Mouse (Mus musculus) urinary bladder, postnatal 10 days (tissue): ENCODE results near the gene Gm28042.

ENCODE experiments used
- DNase-seq: peaks from one replicate; pipeline ENCODE4 v3.0.0; 2022; ENCODE audit warnings: low spot score

Gm28042 gene

DNA sequence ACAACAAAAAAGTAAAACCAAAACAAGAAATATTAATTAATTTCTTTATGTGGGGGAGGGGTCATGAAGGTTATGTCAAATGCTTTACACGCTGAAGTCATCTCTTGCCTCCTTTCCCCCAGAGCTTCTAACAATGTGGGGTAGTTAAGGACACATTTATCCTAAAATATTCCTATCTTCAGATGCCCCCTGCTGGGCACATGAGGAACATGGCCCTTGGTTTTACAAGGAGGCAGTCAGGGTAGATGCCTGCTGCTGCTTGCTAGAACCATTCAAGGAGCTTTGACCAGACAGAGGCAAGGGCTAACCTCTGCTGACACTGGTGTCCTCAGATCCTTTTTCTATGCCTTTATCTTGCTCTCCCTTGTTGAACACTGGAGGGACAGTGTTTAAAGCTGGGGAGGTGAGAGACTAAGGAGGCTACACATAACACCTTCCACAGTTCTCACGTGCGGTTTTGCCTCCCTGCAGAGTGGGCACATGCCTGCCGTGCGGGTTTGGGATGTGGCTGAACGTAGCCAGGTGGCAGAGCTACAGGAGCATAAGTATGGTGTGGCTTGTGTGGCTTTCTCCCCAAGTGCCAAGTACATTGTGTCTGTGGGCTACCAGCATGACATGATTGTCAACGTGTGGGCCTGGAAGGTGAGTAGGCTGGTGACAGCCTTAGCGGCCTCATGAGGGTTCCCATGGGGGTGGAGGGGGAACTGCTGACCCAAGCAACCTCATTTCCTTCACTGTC lies 15.7 kb upstream of the Gm28042 start:
- no peak for DNase-seq

DNA sequence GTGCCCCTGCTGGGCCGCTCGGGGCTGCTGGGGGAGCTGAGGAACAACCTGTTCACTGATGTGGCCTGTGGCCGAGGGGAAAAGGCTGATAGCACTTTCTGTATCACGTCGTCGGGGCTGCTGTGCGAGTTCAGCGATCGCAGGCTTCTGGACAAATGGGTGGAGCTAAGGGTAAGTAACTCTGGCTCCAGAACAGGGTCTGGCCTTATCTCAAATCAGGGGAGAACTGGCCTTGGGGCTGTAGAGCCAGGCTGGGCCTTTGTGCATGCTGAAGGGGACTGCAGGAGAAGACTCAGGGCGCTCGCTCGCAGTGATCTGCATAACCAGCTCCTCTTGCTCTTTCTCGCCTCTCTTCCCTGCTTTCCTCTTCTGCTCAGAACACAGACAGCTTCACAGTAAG lies 14.4 kb upstream of the Gm28042 start:
- no peak for DNase-seq

GRCm38 (mm10) chr2:120013831-120014486 lies 13.3 kb upstream of the Gm28042 start:
- DNase-seq = no peak

DNA sequence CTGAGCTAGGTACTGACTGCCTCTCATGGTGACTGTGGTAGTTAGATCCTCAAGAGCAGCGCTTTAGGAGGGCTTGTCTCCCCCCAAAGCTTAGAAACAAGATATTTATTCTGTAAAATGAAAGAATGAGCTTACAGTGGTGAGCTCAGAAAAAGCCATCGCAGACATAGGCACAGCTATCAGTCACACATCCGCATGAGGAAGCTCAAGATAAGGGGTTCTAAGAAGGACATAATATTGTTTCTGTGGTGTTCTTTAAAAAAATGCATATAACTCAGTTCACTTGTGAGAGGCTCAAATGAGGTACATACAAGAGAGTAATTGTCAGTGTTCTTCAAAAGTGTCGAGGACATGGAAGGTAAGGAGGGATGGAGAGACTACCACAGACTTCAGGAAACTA lies 11.4 kb upstream of the Gm28042 start:
- no peak for DNase-seq

- no peak for DNase-seq
These were observed 9.7 kb upstream of the Gm28042 start for GRCm38 (mm10) chr2:120017599-120017998.

DNA sequence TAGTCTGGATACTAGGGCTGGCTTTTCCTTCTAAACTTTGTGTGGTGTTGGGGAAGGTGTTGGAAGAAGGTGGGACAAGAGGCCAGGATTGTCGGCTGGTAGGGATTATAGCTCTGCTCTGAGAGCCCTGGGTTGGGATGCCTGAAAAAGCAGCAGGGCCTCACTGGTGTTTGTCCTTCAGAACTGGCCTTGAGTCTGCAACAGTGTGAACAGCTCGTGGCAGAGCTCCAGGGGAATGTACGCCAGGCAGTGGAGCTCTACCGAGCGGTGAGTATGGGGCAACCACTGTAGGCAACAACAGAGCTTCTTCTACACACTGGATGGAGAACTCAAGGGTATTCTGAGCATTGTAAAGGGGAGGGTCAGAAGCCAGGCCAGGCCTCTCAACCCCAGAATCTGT lies 3.0 kb upstream of the Gm28042 start:
- no peak for DNase-seq

DNA sequence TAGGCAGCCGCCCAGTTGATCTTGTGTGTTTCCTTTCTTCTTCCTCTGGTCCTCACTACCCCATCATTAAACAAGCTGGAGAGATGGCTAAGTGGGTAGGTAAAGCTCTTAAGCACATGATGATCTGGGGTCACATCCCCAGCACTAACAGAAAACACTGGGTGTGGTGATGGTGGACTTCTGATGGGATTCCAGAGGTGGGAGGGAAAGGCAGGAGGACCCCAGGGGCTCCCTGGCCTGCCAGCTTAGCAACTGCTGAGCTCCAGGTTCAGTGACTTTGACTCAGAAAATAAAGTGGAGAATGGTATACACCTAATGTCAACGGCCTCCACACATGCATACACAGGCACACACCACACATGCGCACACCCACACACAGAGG lies 648 bp downstream of the Gm28042 start:
- DNase-seq = no peak

DNA sequence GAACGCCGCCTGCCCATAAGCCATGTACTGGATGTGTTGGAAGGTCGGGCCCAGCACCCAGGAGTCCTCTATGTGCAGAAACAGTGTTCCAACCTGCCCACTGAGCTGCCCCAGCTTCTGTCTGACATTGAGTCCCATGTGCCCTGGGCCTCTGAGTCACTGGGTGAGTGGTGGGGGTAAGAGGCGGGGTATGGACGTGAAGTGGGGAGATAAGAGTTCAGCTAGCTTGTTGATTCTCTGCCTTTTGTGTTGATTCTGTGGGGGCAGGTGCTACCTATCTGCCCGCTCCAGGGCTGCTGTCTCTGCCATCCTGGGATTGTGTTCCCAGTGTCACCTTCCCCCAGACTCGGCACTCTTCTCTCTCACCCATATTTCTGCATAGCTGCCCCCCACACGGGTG lies 3.1 kb downstream of the Gm28042 start:
- no peak for DNase-seq

- DNase-seq = no peak
These were observed 5.6 kb downstream of the Gm28042 start, which contains the start of gene Pla2g4b for GRCm38 (mm10) chr2:120032726-120033467. TSS of gene Pla2g4b (plus strand) at chr2:120033417.

- DNase-seq = no peak
These were observed 6.4 kb downstream of the Gm28042 start for GRCm38 (mm10) chr2:120033726-120034125.

- no peak for DNase-seq
These were observed 10.5 kb downstream of the Gm28042 start for GRCm38 (mm10) chr2:120037744-120038143.

- DNase-seq = no peak
These were observed 13.7 kb downstream of the Gm28042 start for GRCm38 (mm10) chr2:120040991-120041390.

- no peak for DNase-seq
These were observed 16.9 kb downstream of the Gm28042 start for GRCm38 (mm10) chr2:120044101-120044603.

- DNase-seq = no peak
These were observed 17.4 kb downstream of the Gm28042 start for GRCm38 (mm10) chr2:120044676-120045075.

- DNase-seq = no peak
These were observed 19.4 kb downstream of the Gm28042 start for GRCm38 (mm10) chr2:120046486-120047310.

- no peak for DNase-seq
These were observed 20.9 kb downstream of the Gm28042 start for GRCm38 (mm10) chr2:120048173-120048572.

- DNase-seq = no peak
These were observed 22.5 kb downstream of the Gm28042 start for GRCm38 (mm10) chr2:120049632-120050274.

DNA sequence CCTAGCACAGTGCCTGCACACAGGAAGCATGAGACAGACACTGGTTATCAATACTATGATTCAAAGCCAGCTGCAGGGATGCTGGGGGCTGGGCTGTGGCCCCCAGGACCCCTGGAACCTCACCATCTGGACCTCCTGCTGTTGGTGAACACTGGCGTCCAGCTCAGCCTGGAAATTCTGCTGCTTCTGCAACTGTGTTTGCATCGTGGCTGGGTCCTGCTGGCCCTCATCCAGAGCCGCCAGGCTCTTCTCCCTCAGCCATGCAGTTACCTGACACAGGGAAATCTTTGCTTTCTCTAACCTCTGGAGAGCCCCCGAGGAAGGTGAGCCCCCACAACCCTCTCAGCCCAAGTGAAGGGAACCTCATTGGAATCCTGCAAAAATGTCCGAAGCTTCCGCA lies 24.1 kb downstream of the Gm28042 start:
- DNase-seq = no peak

DNA sequence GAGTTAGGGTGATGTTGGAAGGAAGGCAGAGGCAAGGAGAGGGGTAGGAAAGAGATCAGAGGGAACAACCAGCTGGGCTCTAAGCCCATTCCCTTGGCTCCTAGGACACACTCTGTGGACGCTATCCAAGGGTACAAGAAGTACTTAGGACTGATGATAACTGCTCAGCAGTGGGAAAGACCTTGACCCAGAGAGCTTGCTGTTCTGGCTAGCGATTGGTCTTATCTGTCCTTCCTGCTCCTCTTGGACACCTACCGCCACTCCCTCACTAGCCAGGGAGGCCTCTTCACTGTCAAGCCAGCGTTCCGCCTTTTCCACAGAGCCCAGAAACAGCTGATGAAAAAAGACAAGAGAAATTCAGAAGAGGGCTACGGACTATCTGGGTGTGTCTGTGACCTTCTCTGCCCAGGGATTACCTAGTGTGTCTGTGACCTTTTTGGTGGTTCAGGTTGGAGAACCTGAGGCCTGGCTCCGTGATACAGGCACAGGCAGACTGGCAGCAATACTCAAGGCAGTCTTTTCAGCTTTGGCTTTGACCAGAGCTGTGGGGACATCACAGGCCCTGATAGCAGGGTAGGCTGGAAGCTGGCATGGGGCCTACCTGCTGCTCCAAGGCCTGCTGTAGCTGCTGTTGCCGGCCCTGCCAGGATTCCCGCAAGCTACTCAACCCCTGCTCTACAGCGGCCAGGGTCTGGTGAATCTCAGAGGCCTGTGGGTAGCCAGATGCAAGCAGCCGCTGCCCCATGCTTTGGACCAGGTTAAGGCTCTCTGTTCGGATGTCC lies 27.7 kb downstream of the Gm28042 start:
- DNase-seq = no peak

DNA sequence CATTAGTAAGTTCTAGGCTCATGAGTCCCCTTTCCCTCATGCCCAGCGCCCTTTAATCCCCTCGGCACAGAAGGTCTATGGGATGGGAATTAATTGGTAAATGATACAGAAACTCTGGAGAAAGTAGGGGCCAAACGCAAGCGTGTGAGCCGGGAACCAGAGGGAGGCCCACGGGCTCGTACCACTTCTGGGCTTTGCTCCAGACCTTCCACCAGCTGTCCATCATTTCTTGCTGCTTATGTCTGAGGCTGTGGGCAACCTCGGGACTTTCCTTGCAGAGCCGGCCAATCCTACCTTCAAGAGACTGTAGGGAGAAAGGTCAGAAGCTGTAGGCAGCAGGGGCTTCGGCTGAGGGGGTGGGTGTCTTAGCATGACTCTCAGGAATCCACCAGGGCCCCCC lies 28.6 kb downstream of the Gm28042 start:
- no peak for DNase-seq

DNA sequence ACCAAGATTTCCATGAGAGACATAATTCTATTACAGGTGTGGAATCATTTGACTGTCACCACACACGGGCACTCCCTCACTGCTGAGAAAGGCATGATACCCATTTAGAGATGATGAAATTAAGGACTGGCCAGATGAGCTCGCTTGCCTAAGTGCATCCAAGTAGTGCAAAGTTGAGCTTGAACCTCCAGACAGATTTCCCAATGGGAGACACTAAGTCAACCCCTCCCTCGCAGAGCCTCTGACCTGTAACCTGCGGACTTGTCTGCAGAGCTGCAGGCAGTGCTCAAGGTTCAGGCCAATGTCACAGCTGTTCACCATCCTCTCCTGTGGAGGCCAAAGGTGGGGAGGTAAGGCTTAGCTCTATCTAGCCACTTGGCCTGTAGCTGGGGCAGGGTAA lies 31.5 kb downstream of the Gm28042 start:
- DNase-seq = no peak
